Mouse (Mus musculus) heart, postnatal 10 days (tissue): Measurements from ENCODE around the gene Fam53b. TPM values are rescaled to one million over a fixed set of nuclear protein-coding genes. Genes with fewer than 3 reads are reported as not detected.

ENCODE experiments used
- DNase-seq, 2 experiments: peaks; one replicate each; pipeline ENCODE4 v3.0.0; 2021
- intact Hi-C: fragments of 180-260 bp; cut with DNase I; formaldehyde crosslinking; loops from one replicate; pipeline ENCODE4 v1.15.1; 2025
- total RNA-seq, 2 experiments: library from RNA; stranded (reverse); gene quantifications; 2 replicates each; pipeline ENCODE4 v1.2.3; 2021

Fam53b gene
- total RNA-seq, 2 experiments from 2014 or later, result 35.5 to 46.0 TPM

- intact Hi-C loops, result no loop called here
- DNase-seq, result peak; percentile 51 to 55
Observed at GRCm38 (mm10) chr7:132748076-132748769, 65.5 kb downstream of the Fam53b start.

GRCm38 (mm10) chr7:132747096-132747495, 66.6 kb downstream of the Fam53b start:
- no peak for DNase-seq
- intact Hi-C loops, result no loop called here

GRCm38 (mm10) chr7:132742912-132743311, 70.8 kb downstream of the Fam53b start:
- DNase-seq, result no peak
- intact Hi-C loops, result no loop called here

GRCm38 (mm10) chr7:132739829-132740228, 73.9 kb downstream of the Fam53b start:
- intact Hi-C loops, result no loop called here
- no peak for DNase-seq

GRCm38 (mm10) chr7:132738844-132739243, 74.8 kb downstream of the Fam53b start:
- intact Hi-C loops, result no loop called here

DNA sequence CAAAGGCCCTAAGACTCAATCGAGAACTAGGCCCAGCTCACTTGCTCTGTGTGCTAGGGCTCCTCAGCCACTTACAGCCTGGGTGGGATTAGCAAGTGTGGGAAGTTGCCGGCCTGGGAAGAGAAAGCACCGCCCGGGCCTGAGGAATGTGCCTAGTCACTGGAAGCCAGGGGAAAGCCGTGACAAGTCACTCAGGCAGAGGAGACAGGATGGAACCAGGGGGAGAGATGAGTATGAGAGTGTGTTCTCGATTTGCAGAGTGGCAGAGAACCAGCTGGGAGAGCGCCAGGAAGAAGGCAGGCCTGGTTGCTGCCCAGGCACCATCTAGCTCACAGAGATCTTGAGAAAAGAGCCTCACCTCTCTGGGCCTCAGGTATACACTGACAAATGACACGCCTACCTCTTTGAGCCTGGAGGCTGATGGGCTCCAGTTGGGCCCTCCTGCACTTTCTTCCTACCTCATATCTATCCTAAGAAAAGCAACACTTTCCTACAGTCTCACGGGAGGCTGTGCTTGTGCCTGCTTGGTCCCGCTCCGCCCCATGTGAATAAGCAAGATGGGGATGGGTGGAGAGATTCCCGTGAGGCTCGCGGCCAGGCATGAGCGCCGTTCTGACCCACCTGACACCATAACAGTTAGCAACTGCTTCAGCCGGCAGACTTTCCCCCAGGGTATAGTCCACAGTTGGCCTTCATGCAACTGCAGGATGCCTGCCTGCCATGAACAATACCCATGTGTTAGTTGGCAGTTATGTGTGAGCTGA, 77.4 kb downstream of the Fam53b start:
- intact Hi-C loops, result loop anchor here (2.0 kb wide), 1 partner anchor 79 kb away; no protein-coding TSS in a partner anchor

More at GRCm38 (mm10) chr7:132738844-132739243, 74.8 kb downstream of the Fam53b start:
- DNase-seq, result no peak

DNA sequence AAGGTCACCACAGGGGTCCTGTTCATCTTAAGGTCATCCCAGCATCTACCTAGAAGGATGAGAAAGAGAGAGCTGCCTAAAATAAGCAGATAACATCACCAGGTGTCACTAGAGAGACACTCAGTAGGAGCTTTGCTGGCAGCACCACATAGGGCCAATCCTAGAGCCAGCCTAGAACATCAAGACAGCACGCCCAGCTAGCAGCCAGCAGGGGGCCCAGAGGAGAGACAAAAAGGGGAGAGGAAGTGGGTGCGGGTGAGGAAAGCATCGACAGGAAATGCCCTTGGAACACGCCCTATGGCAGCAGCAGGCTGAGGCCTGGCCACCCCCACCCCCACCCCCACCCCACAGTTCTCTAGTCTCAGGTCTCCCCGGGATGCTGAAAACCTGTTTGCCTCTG, 78.5 kb downstream of the Fam53b start:
- DNase-seq, result peak in 1 of 2 experiments; percentile 75
- intact Hi-C loops, result loop anchor here (1.0 kb wide), 1 partner anchor 76 kb away; no protein-coding TSS in a partner anchor

More for the DNA sequence above, 77.4 kb downstream of the Fam53b start:
- peak; percentile 73 to 76 for DNase-seq

- intact Hi-C loops, result no loop called here
Observed at GRCm38 (mm10) chr7:132734222-132734621, 79.5 kb downstream of the Fam53b start.

DNA sequence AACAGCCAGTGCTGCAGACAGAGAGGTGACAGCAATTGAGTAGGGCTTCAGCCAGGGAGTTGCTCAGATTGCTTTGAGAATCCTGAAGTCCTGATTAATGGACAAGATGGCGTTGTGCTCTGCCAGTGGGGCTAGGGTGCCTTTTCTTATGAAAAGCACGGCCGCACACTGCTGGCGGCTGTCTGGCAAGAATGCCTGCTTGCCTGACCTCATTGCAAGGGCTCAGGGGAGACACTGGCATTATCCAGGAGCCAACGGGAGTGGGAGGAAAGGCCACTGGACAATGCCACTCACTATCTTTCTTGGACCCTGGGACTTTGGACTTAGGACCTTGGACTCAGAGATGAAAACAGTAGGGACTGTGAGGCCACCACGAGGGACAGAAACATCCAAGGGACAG, 80.2 kb downstream of the Fam53b start:
- no peak for DNase-seq
- intact Hi-C loops, result no loop called here

More at GRCm38 (mm10) chr7:132734222-132734621, 79.5 kb downstream of the Fam53b start:
- no peak for DNase-seq

DNA sequence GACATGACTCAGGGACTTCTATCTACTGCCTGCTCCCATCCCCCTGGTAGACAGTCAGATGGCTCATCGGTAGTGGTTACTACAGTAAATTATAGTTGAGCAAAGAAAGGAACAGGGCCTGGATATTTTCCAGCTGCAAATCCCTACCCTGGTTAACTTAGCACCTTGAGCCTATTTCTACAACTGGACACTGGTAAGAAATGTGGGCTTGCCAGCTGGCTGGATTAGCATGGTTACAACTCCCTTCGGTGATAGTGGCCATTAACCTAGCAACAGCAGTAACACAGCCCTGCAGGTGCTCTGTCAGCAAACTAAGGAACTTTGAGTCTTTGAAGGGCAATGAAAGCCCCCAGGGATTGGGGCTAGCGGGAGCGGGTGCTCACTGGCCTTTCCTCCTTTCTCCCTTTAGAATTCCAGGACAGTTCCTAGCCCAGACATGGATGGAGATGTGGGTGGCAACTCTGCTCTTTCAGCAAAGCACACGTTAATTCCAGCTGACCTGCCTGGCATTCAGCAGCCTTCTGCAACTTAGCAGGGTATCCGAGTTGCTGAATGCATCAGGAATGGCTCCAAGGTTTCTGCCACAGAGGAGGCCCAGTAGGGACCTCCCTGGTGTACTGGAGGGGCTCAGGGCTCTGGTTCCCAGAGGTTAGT, 81.4 kb downstream of the Fam53b start:
- intact Hi-C loops, result no loop called here
- no peak for DNase-seq

- no peak for DNase-seq
- intact Hi-C loops, result no loop called here
Observed at GRCm38 (mm10) chr7:132731558-132731957, 82.1 kb downstream of the Fam53b start.

DNA sequence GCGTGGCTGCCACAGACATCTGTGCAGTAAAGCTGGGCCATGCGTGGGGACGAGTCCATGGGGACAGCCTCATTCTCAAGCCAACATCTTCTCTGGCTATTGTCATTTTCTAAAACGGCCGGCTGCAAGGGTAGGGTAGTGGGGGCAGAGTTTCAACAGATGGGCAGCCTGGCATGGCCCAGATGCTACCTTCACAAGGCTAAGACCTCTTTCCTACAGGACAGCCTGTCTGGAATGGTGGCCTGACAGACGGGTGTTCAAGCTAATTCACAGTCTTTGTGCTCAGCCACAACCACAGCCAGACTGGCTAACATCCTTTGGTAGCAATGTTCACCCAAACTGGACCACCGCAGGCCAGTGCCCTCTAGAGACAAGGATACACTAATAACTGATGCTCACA, 83.2 kb downstream of the Fam53b start:
- intact Hi-C loops, result no loop called here
- DNase-seq, result no peak

GRCm38 (mm10) chr7:132729093-132729831, 84.4 kb downstream of the Fam53b start:
- DNase-seq, result no peak
- intact Hi-C loops, result no loop called here

DNA sequence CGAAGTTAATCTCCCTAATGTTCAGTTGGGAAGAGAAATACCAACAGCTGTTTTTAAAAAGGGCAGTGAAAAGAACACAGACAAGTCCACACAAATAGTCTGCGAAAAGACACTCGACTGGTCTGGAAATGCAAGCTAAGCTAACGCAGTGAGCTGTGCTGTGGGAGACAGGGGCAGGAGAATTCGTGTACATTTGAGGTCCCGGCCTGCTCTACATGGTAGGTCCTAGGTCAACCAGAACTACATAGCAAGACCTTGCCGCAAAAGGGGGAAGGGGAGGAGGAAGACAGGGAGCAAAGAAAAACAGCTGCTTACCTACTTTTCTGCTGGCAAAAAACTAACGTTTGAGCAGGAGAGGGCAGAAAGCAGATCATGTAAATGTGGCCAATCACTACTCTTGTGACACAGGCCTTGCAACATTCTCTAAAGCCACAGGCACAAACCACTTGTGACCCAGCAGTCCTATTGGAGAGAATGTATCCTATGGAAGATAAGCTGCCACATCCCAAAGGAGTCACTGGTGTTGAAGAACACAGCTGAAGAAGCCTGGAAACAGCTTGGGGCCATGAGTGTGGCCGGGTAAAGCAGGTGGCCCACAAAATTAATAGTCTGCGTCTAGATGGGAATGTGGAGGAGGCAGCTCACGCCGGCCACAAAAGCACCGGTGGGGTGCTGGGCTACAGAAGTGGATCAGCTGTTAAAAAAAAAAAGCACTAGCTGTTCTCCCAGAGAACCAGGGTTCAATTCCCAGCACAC, 87.4 kb downstream of the Fam53b start:
- DNase-seq, result no peak

GRCm38 (mm10) chr7:132724501-132725062, 89.1 kb downstream of the Fam53b start:
- intact Hi-C loops, result no loop called here
- no peak for DNase-seq

More for the DNA sequence above, 87.4 kb downstream of the Fam53b start:
- intact Hi-C loops, result no loop called here

DNA sequence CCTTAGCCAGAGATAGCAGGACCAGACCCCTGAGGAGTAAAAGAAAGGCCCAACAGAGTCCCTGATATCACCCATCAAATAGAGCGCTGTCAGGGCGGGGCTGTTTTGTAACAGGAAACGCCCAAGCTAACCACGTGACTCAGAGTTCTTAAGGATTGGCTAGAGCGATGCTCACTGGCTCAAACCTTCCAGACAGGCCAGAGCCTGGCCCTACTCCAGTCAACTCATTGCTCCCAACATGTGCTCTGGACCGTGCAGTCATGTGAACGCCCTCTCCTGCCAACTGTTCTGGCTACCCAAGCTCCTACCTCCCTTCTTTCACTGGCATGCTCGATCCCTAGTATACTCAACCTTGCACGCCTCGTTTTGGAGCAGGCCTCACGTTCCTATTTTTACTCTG, 89.8 kb downstream of the Fam53b start:
- intact Hi-C loops, result no loop called here

DNA sequence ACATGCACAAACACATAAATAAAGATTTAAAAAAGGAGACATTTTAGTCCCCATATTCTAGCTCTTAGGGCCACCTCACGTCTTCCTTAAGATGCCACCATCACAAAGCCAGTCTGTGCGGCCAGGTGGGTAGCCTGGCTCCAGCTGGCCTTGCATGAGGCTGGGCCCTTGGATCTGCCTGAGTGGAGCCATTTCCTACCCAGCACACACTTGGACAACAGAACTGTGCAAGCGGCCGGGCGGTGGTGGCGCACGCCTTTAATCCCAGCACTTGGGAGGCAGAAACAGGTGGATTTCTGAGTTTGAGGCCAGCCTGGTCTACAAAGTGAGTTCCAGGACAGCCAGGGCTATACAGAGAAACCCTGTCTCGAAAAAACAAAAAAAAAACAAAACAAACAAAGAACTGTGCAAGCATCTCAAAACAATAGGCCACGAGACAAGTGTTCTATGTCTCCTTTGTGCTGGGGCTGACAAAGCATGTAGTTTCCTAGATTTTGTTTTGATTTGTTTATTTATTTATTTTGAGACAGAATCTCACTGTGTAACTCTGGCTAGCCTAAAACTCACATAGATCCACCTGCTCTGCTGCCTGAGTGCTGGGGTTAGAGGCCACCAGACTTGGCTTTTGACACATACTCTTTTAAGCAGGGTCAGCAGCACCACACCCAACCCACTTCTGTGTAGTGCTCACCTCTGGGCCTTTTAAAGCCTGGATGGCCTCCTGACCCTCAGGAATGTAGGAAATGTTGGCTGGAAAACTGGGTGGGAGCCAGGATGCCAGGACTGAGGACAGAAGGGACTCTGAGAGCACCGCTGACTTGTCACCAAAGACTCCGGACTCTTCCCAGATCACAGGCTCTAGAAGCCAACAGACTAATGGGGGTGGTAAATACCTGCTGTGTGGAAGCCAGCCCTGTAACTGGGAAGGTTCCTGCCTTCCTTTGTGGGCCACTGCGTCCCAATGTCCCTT, 91.0 kb downstream of the Fam53b start:
- peak in 1 of 2 experiments; percentile 66 for DNase-seq
- intact Hi-C loops, result no loop called here

More for the DNA sequence above, 89.8 kb downstream of the Fam53b start:
- DNase-seq, result peak; percentile 90 to 94

DNA sequence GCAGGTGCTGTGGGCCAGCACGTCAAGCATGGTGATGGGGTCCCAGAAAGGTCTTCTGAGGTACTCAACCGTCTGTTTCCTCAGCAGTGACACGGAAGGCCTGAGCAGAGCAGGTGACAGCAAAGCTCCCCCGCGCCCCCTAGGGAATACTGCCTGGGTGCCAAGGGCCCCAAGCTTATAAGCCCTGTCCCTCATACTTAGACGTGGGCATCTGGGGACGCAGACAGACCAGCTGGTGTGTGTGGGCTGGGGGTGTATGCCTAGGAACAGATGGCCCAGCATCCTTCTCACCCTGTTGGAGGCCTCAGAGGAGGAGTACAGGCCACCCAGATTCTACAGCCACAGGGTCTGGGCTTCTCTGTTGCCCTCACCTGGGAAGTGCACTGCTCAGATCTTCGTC, 93.1 kb downstream of the Fam53b start:
- DNase-seq, result no peak
- intact Hi-C loops, result no loop called here
